Mouse (Mus musculus): ENCODE results near the gene Apbb2.

Apbb2 gene

DNA sequence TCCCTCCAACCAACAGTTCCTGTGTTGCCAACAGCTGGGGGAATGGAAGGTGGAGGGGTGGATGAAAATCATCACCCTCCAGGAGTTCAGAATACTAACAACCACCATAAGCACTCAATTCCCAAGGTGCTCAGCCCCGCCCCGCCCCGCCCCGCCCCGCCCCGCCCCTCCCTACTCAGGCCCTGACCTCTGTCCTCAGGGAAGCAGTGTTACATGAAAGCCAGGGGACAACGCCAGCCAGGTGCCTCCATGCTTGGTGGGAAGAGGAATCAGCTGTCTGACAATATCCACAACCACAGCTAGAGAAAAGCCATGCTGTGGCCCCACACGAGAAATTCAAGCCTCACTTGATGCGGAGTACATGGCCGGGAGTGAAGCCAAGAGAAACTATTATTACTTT lies 276.7 kb downstream of the Apbb2 start:
- DNase-seq (ENCODE audit: extremely low spot score) = no peak

DNA sequence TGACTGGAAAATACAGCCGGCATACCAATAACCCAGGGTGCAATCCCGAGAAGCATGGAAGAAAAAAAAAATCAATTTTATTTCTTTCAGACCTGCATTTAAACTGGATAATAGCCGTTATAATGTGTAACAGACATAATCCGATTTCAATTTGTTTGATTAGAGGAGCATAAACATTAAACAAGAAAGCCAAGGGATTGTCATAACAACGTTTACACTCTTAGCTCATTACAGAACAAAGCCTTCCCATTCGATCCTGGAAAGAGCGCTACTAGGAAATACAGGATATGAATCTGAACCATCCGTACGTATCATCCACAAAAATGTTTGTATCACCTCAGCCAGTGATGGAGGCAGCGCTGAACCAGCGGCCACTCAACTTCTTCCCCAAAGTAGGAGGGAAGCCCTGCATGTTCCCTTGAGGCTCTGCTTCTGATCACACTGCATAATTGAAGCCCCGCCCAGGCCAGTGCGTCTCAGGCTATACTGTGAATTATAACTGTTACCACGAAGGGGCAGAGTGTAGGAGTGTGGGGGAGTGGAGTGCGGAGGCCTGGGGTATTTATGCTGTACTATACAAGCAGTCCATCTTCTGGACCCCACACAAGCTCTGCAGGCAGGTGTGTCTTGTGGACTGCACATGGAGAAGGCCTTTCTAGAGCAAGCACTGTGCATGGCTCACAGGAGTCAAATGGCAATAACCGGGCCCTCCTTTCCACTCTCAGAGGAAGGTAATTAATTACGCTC lies 278.1 kb downstream of the Apbb2 start:
- DNase-seq (ENCODE audit: extremely low spot score) = no peak

DNA sequence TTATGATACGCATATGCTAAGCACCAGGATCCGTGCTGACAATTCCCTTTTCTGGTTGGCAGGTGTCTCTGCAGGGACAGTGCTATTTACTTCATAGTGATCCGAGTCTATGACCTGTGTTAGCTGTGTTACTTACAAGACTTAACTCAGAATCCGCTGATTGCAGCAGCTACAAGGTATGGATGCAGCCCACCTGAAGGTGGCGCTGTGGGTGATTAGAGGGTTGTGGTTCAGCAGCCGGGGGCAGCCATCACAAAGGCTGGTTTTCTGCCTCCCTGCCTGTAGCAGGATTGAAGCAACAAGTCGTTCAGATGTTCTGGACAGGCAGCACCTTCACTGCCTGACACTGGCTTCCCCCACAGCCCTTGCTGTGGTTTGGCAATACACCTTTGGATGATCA lies 280.0 kb downstream of the Apbb2 start:
- DNase-seq (ENCODE audit: extremely low spot score) = peak; percentile 32

DNA sequence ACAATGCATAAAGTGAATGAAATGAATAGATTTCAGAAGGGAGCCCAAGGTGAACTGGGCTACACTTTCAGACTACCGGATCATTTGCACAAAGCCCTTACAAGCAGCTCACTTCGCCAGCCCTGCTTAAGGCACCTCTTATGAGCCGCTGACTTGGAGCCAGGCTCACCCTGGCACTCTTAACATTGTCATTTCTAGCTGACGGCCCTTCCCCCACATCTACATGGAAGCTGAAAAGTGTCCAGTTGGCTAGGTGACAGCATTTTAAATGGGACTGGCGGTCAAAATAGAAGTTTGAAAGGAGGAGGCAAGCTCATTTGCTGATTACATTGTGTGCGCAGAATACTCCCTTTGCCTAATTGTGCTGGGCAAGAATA lies 280.6 kb downstream of the Apbb2 start:
- no peak for DNase-seq (ENCODE audit: extremely low spot score)

DNA sequence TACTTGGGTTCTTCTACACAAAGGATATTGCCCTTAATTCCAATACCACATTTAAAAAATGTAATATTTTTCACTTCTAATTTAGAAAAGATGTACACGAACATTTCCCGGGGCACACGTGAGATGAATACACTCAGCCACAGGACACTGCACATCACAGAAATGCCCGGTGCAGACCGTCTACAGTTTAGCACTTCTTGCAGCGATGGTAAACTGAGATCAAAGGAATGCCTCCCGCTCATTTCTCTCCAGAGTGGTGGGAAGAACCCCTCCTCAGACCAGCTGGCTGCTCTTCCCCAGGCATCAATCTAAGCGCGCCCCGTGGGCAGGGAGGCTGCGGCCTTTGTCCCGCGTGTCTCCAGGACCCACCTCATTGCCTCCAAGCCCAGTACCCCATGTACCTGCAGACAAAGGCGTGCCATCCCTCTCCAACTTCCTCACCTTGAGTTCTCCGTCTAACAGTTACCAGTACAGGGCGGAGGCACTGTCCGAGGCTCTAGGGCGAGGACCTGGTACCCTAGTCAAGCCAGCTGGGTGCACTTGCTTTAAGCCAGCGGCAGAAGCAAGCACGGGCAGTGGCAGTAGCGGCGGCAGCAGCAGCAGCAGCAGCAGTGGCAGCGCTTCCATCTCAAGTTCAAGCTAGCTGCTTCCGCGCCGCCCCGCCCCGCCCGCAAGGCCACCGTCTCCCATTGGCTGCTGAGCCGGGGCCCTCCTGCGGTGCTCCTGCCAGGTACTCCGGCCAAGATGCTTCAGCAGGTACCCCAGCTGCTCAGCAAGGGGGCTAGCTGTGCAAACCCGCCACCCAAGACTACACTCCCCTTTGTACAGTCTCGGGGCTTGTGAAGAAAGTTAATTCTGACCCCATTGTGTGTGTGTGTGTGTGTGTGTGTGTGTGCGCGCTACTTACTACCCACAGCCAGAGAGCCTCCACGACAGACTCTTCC lies 281.3 kb downstream of the Apbb2 start:
- peak; percentile 65 for DNase-seq (ENCODE audit: extremely low spot score)

DNA sequence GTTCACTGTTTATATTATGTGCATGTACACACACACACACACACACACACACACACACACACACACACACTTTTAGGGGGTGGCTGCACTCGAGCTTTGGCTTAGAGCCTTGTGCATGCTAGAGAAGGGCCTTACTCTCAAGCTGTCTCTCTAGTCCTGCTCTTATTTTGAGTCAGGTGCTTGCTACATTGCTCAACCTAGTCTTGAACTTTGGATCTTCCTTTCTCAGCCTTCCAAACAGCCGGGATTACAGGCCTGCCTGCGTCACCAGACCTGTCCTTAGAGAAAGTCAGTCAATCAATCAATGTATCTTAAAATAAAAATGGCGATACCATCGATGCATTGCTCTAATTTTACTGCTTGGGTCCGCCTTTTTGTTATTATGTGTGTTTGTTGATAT lies 287.8 kb downstream of the Apbb2 start:
- DNase-seq (ENCODE audit: extremely low spot score) = no peak

DNA sequence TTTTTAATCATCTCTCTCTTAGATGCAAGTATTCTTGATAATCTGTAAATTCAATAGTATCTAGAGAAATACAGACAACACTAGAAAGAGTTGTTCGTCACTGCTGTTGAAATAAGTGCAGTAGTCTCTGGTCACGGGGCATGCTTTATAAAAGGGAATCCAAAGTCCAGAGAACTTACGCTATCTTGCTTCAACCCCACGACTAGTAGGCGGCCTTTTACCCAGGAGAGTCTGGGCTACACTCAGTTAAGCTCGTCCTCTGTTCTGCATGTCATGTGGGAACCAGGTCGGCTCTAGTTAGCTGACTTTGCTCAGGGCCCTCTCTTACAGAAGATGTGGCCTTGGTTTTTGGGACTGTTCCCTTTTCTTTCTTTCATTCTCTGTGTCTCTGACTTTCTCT lies 289.8 kb downstream of the Apbb2 start:
- DNase-seq (ENCODE audit: extremely low spot score) = no peak

DNA sequence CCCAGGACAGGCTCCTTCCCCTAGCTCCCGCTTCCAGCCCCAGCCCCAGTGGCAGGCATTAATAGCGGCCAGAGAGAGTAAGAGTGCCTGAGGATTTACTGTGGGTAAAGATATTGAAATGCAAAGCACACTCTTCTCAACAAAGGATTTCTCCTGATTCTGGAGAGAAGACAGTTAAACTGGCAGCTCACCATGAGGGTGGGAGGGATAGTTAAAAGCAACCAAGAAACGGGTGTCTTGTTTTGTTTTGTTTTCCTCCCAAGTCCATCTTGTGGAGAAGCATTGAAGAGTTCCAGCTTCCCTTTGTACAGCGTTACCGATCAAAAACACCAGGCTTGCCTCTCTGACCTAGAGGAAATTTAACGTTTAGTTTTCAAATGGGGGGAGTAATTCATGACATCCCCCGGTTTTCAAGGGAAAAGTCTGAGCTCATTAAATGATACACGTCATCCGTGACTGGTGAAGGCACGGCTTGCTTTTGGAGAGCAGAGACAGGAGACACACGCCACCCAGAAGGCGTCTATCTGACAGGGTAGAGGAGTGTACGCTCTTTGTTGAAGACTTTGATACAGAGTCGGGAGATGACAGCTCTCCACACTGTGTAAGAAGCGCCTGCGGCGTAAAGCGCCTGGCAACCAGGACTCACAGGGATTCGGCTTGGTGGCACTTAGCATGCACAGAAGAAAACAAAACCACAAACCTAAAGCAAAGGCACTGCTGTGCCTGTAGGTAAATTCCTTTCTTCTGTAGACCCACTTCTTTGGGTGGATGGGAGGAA lies 290.4 kb downstream of the Apbb2 start:
- no peak for DNase-seq (ENCODE audit: extremely low spot score)

DNA sequence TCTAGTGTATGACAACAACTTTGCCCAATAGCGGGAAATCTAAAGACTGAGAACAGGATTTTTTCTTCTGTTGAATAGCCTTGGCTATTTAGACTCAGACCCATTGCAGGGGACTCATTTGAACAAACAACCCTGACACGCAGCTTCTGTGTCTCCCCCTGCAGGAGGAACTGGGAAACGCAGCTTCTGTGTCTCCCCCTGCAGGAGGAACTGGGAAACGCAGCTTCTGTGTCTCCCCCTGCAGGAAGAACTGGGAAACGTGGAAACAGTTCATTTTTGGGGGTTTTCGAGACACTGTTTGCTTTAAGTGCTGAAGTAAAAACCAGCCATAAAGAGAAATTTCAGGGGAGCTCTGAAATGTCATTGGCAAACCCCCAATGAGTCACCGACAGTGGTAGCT lies 292.2 kb downstream of the Apbb2 start:
- no peak for DNase-seq (ENCODE audit: extremely low spot score)

DNA sequence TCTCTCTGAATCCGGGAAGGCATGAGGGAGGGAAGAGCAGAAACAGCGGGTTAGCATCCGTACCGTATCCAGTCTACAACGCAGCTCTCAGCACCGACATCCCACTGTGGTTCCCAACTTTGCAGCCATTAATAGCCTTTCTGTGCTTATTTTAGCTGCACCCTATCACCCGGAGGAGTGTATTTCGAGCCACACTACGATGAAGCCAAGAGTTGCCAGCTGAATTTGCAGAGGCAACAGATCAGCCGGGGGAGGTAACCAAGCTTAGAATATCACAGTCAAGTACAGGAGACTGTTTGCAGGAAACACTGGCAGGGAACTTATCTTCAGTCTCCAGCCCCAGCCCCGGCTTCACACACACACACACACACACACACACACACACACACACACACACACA lies 295.0 kb downstream of the Apbb2 start:
- no peak for DNase-seq (ENCODE audit: extremely low spot score)

DNA sequence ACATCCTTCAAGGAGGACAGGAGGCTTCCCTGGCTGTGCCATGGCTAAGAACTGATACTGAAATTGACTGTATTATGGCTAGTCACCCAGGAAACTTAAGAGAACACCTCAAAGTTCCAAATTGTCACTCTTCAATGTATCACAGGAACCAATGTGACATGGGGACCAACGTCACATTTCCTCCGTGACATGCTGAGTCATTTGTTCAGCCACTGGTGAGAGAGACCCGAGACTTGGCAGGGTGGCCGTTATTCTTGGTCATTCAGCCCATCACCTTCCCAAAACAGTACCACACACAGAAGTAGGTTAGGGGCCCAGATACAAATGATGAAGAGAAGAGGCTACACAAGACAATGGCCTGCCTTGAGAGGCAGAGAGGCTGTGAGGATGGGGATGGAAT lies 295.5 kb downstream of the Apbb2 start:
- no peak for DNase-seq (ENCODE audit: extremely low spot score)

DNA sequence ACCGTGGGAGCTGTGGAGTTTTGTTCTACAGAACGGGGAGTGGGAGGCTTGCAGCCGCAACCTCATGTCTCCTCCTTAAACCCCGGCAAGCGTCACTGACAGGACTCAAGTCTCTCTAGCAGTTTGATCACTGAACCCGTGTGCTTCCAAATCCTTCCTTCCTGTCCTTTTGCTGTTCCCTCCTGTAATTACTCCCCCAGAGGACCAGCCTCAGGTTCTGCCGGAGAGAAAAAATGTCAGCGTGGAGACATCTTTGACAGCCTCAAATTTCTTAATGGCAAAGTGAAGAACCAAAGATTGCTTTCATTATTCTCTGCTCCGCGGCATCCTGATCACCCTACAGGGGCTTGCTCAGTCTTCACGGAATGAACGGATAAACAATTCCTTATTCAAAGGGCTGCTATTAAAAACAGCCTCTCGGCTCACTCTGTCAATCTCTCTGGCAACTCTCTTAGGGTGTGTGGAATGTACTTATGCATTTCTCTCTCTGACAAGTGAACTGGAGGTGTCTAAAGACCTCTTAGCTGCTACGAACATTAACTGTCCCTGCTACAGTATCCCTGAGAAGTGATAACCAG lies 298.7 kb downstream of the Apbb2 start:
- DNase-seq (ENCODE audit: extremely low spot score) = no peak

DNA sequence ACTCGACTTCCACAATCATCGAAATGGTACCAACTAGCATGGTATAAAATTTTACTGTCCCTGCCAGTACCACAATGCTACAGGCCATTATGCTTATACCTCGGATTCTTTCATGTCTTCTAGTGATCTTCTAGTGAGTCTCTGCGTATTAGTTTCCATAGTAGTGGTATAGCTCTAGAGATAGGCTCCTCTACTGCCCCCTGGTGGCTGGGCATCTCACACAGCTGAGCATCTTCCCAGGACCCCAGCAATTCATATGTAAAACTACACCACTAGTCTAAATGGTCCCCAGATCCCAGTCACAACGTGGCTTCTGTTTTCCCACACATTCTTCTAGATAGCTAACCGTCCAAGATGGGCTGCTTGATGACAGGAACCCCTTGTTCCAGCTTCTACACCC lies 299.2 kb downstream of the Apbb2 start:
- no peak for DNase-seq (ENCODE audit: extremely low spot score)

DNA sequence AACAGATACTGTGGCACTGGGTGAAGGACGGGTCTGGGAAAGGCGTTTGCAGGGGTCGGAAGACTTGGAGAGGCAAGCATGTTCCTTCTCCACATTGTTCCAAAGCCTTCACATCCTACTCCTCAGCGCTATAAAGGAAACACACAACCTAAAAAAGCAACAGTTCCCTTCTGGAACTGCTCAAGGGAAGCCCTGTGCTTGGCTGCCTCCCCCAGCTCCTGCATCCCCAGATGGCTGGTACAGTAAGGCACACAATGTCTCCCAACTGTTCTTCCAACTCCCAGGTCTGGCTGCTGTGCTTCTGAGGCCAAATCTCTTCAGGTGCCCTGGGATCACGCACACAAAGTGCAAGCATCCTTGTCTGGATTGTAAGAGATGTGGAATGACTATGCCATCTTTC lies 302.8 kb downstream of the Apbb2 start:
- no peak for DNase-seq (ENCODE audit: extremely low spot score)

DNA sequence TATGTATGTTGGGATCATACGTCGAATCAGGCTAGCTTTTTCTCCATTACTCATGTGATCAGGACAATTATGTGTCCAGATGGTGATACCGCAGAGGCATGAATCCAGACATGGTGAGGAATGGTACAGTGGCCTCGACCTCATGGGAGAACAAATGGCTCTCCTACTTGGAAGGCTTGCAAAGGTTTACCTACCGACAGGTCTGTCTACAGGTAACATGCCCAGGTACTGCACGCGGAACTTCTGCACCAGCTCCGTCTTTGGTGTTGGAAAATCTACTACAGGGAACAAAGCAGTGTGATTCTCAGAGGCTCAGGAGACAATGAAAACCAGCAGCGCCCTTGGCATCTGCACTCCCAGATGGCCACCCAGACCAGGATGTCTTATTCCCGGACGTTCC lies 307.8 kb downstream of the Apbb2 start:
- DNase-seq (ENCODE audit: extremely low spot score) = no peak

DNA sequence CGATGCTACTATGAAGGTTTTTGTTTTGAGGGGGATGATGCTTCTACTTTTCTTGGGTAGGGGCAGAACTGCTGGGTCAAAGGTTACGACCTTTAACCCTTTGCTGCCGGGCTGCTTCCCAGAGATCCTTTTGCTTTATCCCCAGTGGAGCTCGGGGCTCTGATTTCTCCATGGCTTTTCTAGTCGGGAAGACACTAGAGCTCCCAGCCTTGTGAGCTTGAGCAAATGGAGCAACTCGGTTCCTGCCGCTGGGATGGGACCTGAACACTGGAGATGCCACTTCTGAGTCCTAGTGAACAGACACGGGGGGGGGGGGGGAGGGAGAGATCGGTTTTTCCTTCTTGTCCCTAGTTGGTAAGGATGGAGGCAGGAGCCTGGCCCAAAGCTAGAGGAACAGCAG lies 308.3 kb downstream of the Apbb2 start:
- peak; percentile 20 for DNase-seq (ENCODE audit: extremely low spot score)

DNA sequence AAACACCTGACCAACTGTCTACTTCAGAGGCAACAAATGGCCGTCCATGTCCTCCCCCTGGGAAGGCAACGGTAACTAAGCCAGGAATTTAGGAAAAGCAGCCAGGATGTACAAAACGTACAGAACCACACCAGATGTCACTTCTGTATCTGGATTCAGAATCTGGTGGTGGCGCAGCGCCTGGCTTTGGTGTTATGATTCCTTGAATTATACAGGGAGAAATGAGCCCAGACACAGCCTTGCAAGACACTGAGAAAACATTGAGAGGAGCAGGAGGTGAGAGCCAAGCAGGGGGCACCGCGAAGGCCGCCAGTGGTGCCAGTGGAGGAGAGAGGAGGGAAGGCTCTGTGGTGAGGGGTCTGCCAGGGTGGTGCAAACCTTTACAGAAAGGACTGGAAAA lies 313.1 kb downstream of the Apbb2 start:
- DNase-seq (ENCODE audit: extremely low spot score) = no peak

DNA sequence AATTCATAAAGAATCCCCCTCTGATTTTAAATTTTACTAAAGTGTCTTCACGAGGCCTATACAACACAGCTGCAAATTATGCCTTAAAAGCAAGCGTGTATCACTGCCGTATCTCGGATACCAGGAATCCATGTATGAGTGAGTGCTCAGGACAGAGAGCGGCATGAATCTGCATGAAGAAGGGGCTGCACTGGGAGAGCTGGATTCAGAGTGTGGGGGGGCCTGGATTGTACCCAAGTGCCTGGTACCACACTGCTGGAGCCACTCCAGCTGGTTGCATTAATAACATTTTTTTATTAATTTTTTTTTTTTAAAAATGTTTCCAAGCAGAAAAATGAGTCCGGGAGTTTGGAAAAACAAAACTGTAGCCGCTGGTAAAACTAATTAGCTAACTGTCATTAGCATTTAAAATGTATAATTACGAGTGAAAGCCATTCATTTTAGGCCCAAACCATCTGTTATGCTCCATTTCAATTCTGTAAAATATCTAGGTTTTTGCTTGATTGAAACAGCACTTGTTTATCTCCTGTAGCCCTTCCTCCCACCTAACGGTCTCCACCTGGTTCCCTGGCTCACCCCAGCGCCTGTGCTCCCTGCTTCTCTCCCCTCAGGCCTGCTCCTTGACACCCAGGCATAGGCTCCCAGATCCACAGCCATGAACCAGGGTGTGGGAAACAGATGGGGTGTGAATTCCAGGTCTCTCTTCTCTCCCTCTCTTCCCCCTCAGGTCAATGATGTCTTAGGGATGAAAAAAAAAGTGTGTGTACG lies 314.1 kb downstream of the Apbb2 start:
- DNase-seq (ENCODE audit: extremely low spot score) = no peak

DNA sequence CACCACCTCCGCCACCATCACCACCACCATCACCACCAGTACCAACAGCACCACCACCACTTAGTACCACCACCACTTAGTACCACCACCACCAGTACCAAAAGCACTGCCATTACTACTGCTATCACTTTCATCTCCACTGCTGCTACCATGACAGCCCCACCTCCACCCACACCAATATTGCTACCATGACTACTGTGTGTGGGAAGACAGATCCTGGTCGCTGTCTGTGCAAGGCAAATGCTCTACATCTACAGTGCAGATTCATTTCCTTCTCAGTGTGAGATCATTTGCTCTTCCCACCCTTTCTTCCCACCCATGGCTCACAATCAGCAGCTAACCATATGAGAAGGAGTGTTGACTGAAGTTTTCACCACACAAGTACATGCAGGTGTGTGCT lies 315.7 kb downstream of the Apbb2 start:
- DNase-seq (ENCODE audit: extremely low spot score) = no peak

DNA sequence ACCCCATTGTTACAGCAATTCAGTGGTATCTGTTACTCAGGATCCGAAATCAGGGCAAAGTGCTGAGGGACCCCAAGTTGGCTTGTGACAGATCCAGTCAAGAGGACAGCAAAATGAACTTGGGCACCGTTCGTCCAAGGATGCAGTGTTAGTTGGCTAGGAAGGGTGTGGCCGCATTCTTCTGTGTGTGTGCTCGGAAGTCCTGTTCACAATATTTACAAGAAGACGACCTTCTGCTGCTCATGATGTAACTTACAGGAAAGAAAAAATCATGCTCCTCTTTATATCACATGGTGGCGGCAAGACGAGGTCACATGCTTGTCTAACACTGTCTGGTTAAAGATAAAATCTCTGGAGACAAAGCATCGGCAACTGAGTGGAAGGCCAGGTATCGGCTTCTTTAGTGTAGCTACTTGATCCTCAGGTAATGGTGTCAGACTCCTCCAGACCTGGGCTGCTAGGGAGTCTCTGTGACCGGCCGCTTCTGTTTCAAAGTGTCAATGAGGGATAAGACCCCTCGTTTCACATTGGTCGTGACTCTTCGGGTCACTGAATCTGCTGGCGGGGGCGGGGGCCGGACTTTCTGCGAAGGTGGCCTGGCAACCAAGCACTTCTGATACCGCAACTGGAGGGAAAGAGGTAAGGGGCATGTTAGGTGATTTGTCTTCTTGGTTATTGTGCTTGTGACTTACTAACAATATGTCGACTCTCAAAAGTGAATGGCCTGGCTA lies 316.3 kb downstream of the Apbb2 start:
- DNase-seq (ENCODE audit: extremely low spot score) = no peak

DNA sequence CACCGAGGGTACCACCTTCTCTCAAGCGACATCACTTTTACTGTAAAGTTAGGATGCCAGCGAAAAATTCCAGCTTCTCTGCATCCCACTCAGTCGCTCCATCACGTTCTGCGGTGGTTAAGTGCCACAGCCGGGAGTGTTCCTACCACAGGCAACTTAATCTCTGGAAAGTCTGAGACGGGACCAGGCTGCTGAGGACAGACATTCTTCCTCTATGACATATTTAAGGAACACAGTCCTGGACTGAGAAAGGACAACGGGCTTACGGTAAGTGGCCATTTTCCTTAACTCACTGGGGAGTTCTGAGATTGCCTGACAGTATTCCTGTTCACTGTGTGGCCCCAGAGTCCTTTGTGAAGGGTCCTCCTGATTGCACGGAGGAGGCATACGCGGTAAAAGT lies 318.0 kb downstream of the Apbb2 start:
- no peak for DNase-seq (ENCODE audit: extremely low spot score)

Measured in embryo, embryonic 9.5 days (tissue).